Mouse (Mus musculus): ENCODE results near the gene Ccdc97.
"Not testable (repeated sequence)": the region's sequence is repeated elsewhere in the genome, so short reads cannot be mapped to it uniquely, and the experiment has no call there.

Ccdc97 gene

GRCm38 (mm10) chr7:25718788-25719417, at the start of gene Ccdc97:
Gene Ccdc97, minus strand, starts transcription at chr7:25719088.
- peak; percentile 89 for DNase-seq (ENCODE audit: low spot score)

DNA sequence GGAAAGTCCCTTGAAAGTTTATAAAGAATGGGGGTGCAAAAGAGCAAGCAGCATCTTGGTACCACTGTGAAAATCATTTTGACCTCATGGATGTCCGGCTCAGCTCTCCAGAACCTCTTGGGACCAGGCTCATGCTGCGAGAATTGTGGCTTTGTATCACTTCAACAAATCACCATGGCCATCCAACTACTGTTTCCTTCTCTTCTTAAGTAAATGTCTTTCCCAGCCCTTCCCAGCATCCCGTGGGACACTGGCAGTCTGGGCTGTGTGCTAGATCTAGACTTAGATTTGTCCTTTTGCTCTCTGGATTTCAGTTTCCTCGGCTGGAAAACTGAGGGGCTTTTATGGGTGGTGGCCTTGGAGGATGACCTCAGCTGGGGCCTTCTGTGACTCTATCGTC, 49.3 kb upstream of the Ccdc97 start:
- no peak for DNase-seq (ENCODE audit: low spot score)

GRCm38 (mm10) chr7:25766108-25766507, 47.2 kb upstream of the Ccdc97 start:
- no peak for DNase-seq (ENCODE audit: low spot score)

- no peak for DNase-seq (ENCODE audit: low spot score)
Observed at GRCm38 (mm10) chr7:25764221-25764620, 45.3 kb upstream of the Ccdc97 start.

DNA sequence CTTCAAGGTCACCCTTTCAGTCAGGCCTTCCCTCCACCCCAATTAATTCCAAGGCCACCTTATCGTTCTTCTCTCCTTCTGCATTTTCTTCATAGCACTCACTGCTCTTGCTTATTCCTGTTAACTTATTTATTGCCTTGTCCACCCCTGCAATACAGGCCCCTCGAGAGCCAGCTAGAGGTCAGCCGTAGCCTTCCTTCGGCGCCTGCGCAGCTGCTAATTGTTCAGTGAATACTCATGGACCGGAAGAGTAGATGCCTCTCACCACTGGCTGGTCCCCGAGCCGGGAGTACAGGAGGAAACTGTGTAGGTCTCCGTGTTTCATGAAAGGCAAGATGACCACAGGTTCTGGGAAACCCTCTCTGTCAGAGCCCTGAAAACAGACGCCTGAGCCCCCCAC, 44.8 kb upstream of the Ccdc97 start:
- peak; percentile 52 for DNase-seq (ENCODE audit: low spot score)

GRCm38 (mm10) chr7:25761354-25761753, 42.5 kb upstream of the Ccdc97 start:
- DNase-seq (ENCODE audit: low spot score): no peak

DNA sequence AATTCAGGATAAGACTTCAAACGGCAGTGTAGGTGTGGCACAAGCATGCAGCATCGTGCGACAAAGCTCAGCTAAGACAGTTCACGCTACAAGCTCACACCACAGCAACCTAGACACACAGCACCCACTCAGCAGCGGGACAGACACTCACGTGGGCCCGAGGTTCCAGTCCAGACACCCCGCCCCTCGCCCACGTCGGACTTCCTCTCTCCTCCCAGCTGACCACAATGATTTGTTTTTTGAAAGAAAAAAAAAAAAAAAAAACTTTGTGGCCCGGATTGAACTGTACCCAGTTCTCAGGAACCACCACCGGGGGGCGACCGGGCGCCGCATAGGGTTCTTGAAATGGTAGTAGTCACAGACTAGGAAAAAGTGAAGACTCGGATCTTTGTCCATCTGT, 37.1 kb upstream of the Ccdc97 start:
- peak; percentile 87 for DNase-seq (ENCODE audit: low spot score)

DNA sequence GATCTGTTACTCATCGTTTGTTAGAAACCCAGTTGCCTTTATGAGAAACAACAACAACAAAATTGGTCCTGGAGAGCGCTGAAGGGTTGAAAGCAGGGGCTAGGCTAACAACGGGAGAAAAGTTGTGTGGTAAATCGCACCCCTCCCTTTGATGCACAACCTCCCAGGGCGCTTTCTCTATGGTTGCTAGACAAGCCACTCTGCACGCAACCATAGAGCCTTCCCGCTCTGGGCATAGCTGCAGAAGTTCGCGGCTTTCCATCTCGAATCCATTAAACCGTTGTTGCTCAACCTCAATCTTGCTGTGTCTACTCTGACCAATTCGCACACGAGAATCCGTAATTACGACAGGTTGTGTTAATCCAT, 36.6 kb upstream of the Ccdc97 start:
- DNase-seq (ENCODE audit: low spot score): peak; percentile 40

DNA sequence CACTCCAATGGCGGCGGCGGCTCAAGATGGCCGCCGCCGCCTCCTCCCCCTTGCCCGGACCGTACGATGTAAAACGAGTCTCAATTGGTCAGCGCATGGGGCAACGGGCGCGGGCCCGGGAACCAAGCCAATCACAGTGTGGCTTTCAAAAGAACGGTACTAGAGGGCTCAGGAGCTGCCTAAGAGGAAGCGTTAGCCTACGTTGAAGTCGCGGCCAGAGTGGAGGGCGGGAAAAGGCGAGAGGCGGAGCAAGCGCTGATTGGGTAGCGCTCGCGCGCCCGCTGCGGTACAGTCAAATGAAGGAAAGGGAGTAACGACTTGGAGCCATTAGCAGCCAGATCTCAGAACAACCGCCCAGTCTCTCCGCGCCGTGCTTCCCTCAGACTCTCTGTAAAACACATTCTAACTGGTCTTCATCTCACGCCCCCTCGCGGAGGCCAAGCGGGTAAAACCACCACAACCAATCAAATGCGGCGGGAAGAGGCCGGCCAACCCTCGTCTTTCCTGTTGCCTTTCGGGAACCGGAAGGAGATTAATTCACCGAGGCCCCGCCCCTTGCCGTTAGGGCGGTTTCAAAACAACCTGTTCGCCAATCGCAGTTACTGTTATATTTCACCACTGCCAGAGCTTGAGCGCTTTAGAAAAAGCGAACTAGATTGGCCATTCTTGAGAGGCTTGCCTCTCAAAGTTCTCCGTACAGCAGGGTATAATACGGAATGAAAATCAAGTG, 36.0 kb upstream of the Ccdc97 start, which contains the start of gene Hnrnpul1:
TSS of gene Hnrnpul1 (minus strand) at position 20 of the 730 bp plus-strand sequence.
- DNase-seq (ENCODE audit: low spot score): peak; percentile 97

DNA sequence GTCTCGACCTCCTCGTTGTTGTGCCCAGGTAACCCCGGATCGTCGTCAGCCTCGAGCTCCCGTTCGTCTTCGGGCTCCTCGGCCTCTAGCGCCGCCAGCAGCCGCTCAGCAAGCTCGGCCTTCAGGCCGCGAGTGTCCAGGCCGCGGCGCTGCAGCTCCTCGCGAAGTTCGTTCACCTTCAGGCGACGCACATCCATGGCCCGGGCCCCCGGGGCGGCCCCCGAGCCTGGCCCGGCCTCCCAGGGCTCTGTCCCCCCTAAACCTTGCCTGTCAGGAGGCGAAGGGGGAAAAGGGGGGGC, 35.5 kb upstream of the Ccdc97 start:
- DNase-seq (ENCODE audit: low spot score): no peak

GRCm38 (mm10) chr7:25753643-25754438, 35.0 kb upstream of the Ccdc97 start:
- no peak for DNase-seq (ENCODE audit: low spot score)

DNA sequence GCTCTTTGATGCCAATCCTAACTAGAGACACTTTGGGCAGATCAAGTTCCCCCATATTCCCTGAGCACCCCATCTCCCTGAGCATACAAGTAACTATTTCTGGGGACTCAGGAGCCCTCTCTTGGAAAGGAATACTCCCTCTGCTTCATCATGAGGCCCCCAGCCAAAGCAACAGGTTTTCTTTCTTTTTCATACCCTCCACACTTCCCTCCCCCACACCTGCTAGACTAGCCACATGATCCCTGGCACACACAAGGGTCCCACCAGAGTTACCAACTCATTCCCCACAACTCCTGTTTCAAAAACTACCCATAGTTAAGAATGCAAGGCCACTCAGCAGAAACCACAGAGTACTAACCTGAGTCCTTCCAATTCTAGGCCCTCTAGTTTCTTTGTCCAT, 34.2 kb upstream of the Ccdc97 start:
- no peak for DNase-seq (ENCODE audit: low spot score)

- no peak for DNase-seq (ENCODE audit: low spot score)
Observed at GRCm38 (mm10) chr7:25746844-25747243, 28.0 kb upstream of the Ccdc97 start.

DNA sequence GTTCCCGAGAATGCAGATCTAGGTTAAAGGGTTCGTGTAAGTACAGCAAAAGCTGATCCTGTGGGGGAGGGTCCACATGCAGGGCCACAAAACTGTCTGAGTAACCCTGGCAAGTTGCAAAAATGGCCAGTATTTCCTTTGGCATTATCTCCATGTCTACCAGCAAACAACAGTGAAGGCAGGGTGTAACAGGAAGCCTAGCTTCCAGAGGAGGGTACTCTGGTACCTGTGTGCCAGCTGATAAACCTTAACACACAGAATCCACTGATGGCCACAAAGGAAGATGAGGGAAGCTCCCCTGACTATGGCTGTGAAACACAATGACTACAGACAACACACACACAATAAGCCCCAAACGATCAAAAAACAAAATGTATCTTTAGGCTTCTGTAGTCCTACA, 19.4 kb upstream of the Ccdc97 start:
- no peak for DNase-seq (ENCODE audit: low spot score)

GRCm38 (mm10) chr7:25736920-25737319, 18.0 kb upstream of the Ccdc97 start:
- DNase-seq (ENCODE audit: low spot score): no peak

DNA sequence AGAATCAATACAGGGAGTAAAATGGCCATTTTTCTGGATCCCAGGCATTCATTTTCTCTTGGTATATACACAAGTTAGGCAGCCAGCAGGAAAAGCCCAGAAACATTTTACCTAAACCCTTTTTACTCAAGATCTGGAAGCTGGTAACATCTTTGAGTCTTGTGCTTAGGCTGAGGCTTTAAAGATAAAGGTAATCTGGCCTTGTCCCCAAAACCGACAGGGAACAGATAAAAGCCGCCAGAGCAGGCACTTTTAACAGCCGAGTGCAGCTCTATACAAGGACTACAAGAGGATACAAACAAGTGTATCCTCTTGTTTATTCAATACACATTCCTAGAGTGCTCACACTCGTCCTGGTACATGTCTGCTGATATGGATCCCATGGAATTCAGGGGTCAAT, 16.1 kb upstream of the Ccdc97 start:
- DNase-seq (ENCODE audit: low spot score): no peak

DNA sequence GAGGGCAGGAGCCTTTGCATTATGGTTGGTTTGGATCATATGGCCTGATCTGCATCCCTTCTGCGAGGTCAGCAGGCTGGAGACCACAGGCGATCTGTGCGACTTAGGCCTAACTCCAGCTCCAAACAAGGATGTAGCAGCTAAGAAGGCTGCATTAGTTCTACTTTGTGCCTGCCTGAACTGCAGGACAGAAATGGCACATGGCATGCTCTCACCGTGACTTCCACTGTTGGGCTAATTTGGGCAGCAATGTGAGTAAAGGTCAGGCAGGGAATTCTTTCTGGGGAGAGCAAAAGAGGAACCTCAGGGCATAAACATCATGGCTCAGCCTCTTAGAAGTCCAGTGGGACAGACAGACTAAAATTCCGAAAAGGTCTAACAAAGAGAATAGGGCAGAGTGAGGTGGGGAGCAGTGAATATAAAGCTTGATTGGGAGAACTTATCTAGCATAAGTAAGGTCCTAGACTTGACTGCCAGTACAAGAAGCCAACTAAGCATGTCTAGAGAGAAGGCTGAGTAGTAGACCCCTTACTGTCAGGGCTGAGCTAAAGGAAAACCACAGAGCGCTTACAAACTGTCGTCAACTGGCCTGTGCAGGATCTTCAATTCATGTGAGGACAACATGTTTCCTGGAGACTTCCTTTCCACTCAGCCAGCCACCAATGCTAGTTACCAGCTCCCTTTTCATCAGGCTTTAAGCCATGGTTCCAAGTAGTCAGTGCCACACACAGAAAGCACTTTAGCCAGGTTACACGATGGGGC, 12.6 kb upstream of the Ccdc97 start:
- DNase-seq (ENCODE audit: low spot score): no peak

DNA sequence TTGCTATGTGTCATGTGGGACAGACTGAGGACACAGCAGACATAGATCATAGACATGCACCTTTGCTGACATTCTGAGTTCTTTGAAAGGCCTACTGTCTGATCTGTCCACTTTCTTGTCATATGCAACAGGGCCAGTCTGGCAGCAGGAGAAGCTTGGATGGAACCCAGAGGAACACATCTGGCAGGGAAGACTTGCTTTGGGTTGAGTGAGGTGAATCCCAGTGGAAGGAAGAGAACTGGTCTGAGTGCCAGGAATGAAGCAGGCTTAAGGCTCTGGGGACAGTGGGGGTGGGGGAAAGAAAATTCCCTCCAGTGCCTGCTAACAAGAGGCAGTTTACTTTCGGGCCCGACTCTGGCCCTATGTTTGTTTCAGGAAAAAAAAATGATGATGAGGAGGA, 11.0 kb upstream of the Ccdc97 start:
- DNase-seq (ENCODE audit: low spot score): no peak

- DNase-seq (ENCODE audit: low spot score): no peak
Observed at GRCm38 (mm10) chr7:25729396-25729795, 10.5 kb upstream of the Ccdc97 start.

DNA sequence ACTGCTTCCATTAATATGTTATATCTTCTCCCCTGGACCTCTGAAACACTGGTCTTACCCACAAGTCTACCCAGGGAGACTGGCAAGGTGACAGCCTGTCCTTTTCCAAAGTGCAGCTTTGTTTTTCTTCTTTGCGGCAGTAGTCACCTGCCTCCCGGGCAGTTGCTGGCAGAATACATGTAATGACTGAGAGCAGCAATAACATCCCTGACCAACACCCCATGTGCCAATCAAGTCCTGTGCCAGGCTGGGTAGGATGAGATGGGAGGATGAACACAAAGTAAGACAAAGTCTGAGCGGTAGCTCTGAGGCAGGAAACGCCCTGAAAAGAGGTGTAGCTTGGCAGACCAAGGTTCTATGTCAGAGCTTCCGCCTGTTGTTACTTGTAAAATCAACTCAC, 8.9 kb upstream of the Ccdc97 start:
- no peak for DNase-seq (ENCODE audit: low spot score)

- no peak for DNase-seq (ENCODE audit: low spot score)
Observed at GRCm38 (mm10) chr7:25725886-25726285, 7.0 kb upstream of the Ccdc97 start.

- not testable (repeated sequence) for DNase-seq (ENCODE audit: low spot score)
Observed at GRCm38 (mm10) chr7:25721776-25722175, 2.9 kb upstream of the Ccdc97 start.

All from ovary, adult 18-20 months (tissue).